Mouse (Mus musculus) ES-Bruce4 (cell line): ENCODE measurements around the gene Hivep2. TPM values are rescaled to one million over a fixed set of nuclear protein-coding genes. Genes with fewer than 3 reads are reported as not detected.

Source experiments
- H3K27ac ChIP-seq: 2 replicates; pipeline ENCODE4 v1.5.1; 2012; ENCODE audit warnings: low read length, inconsistent platforms; ENCODE audit not compliant: insufficient read depth
- H3K27me3 ChIP-seq: 2 replicates; pipeline ENCODE4 v1.6.1; 2012; ENCODE audit warnings: mild to moderate bottlenecking, low read length, inconsistent platforms; ENCODE audit not compliant: control insufficient read depth, poor library complexity, insufficient read depth, severe bottlenecking
- H3K36me3 ChIP-seq: 2 replicates; pipeline ENCODE4 v1.6.1; 2012; ENCODE audit warnings: inconsistent platforms, mild to moderate bottlenecking, low read length, moderate library complexity; ENCODE audit not compliant: control insufficient read depth, poor library complexity, insufficient read depth, severe bottlenecking
- H3K4me1 ChIP-seq: one replicate; pipeline ENCODE4 v1.8.1; 2011; ENCODE audit warnings: low read length; ENCODE audit not compliant: control insufficient read depth, insufficient read depth
- H3K4me3 ChIP-seq: 2 replicates; pipeline ENCODE4 v1.5.1; 2011; ENCODE audit warnings: low read depth, mild to moderate bottlenecking, low read length
- H3K9ac ChIP-seq: 2 replicates; pipeline ENCODE4 v1.6.1; 2012; ENCODE audit warnings: low read depth, mild to moderate bottlenecking, inconsistent platforms; ENCODE audit not compliant: poor library complexity, severe bottlenecking
- H3K9me3 ChIP-seq: replicated peaks from 2 replicates; pipeline ENCODE4 v1.6.1; 2012; ENCODE audit warnings: mild to moderate bottlenecking, low read length, inconsistent platforms; ENCODE audit not compliant: control insufficient read depth, poor library complexity, insufficient read depth, severe bottlenecking
- CTCF ChIP-seq: IDR thresholded peaks from one replicate; pipeline ENCODE4 v1.8.1; 2011; ENCODE audit warnings: low read depth, low read length
- EP300 ChIP-seq: IDR thresholded peaks from 2 replicates; pipeline ENCODE4 v1.6.1; 2011; ENCODE audit warnings: low read depth, low read length; ENCODE audit not compliant: insufficient read depth
- POLR2A ChIP-seq: IDR thresholded peaks from one replicate; pipeline ENCODE4 v1.8.1; 2011; ENCODE audit warnings: low read length; ENCODE audit not compliant: insufficient read depth
- polyA plus RNA-seq: library from polyadenylated mRNA; stranded (reverse); fragments of >200 nt; gene quantifications from 2 replicates; pipeline ENCODE4 v1.2.4, GENCODE M21; 2011; ENCODE audit warnings: low read depth; ENCODE audit not compliant: missing spikeins, insufficient read depth, insufficient read length

Hivep2 gene
- polyA plus RNA-seq, 1 experiment: 3.4 TPM

- TF ChIP-seq POLR2A (no peak), EP300 (peak; percentile 60; the same call in 1 of the 2 replicates)
- Histone ChIP-seq H3K36me3 (no peaks in the 10 kb centered on the region), H3K27ac (no peak overlapping the region), H3K9ac (no peak overlapping the region), H3K27me3 (no peaks in the 10 kb centered on the region), H3K4me3 (no peak overlapping the region), H3K4me1 (no peaks in the 10 kb centered on the region), H3K9me3 (no peaks in the 10 kb centered on the region)
Measured at GRCm38 (mm10) chr10:14075767-14076166, 109.9 kb downstream of the Hivep2 start.

- H3K27me3 ChIP-seq: no peaks in the 10 kb centered on the region
- H3K27ac ChIP-seq: no peak overlapping the region
- no peaks in the 10 kb centered on the region for H3K36me3 ChIP-seq
- H3K9ac ChIP-seq: no peak overlapping the region
- H3K4me1 ChIP-seq: no peaks in the 10 kb centered on the region
- no peaks in the 10 kb centered on the region for H3K9me3 ChIP-seq
- TF ChIP-seq EP300 (no peak), CTCF (no peak), POLR2A (no peak)
- no peak overlapping the region for H3K4me3 ChIP-seq
Measured at GRCm38 (mm10) chr10:14076880-14077279, 111.0 kb downstream of the Hivep2 start.

- H3K27ac ChIP-seq: no peak overlapping the region
- H3K9ac ChIP-seq: no peak overlapping the region
- no peaks in the 10 kb centered on the region for H3K4me1 ChIP-seq
- no peak overlapping the region for H3K4me3 ChIP-seq
- TF ChIP-seq POLR2A (no peak), CTCF (no peak), EP300 (no peak)
- no peaks in the 10 kb centered on the region for H3K36me3 ChIP-seq
- no peaks in the 10 kb centered on the region for H3K9me3 ChIP-seq
- no peaks in the 10 kb centered on the region for H3K27me3 ChIP-seq
Measured at GRCm38 (mm10) chr10:14080830-14081229, 115.0 kb downstream of the Hivep2 start.

GRCm38 (mm10) chr10:14081824-14082223 is 115.9 kb downstream of the Hivep2 start:
- H3K36me3 ChIP-seq: no peaks in the 10 kb centered on the region
- H3K27ac ChIP-seq: no peak overlapping the region
- H3K9ac ChIP-seq: no peak overlapping the region
- no peaks in the 10 kb centered on the region for H3K9me3 ChIP-seq
- H3K4me3 ChIP-seq: no peak overlapping the region
- H3K4me1 ChIP-seq: no peaks in the 10 kb centered on the region
- no peaks in the 10 kb centered on the region for H3K27me3 ChIP-seq
- TF ChIP-seq POLR2A: no peak
- peak; percentile 47; the same call in 1 of the 2 replicates for TF ChIP-seq EP300

- H3K9ac ChIP-seq: no peak overlapping the region
- H3K9me3 ChIP-seq: no peaks in the 10 kb centered on the region
- no peak overlapping the region; the same call in 1 of the 2 replicates for H3K27ac ChIP-seq
- TF ChIP-seq EP300 (no peak), POLR2A (no peak), CTCF (no peak)
- H3K36me3 ChIP-seq: no peaks in the 10 kb centered on the region
- no peaks in the 10 kb centered on the region for H3K27me3 ChIP-seq
- H3K4me3 ChIP-seq: no peak overlapping the region
- no peaks in the 10 kb centered on the region for H3K4me1 ChIP-seq
Measured at GRCm38 (mm10) chr10:14082275-14082674, 116.4 kb downstream of the Hivep2 start.

- TF ChIP-seq POLR2A (no peak), EP300 (no peak), CTCF (no peak)
- H3K27me3 ChIP-seq: no peaks in the 10 kb centered on the region
- H3K9me3 ChIP-seq: no peaks in the 10 kb centered on the region
- H3K9ac ChIP-seq: no peak overlapping the region
- no peaks in the 10 kb centered on the region for H3K4me1 ChIP-seq
- no peak overlapping the region for H3K4me3 ChIP-seq
- no peaks in the 10 kb centered on the region for H3K36me3 ChIP-seq
- H3K27ac ChIP-seq: no peak overlapping the region
Measured at GRCm38 (mm10) chr10:14085241-14085659, 119.4 kb downstream of the Hivep2 start.
